Mouse (Mus musculus): ENCODE data around the gene Adtrp.
A peak's percentile ranks its signal among the peaks of the same experiment; 100 is the strongest.

Gene Adtrp

DNA sequence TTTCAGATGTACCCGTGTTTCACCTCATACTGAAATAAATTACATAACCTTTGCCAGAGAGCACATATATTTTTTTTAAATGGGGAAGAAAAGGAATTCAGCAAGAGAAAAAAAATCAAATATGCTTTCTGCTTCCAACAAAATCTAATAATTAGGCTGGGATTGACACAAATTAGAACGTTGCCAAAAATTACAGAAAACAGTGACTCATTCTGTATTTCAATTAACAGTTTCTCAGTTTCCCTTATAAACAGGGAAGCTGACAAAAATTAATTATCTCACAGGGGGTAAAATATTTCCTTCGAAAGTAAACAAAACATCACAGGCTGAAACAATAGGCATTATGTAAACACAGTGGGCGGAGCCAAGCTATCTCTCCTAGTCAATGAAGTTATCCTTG, 67.2 kb downstream of the Adtrp start:
- peak; percentile 68 for DNase-seq (ENCODE audit: inconsistent ontology term)

- DNase-seq (ENCODE audit: inconsistent ontology term), result peak; percentile 51
These were observed 67.8 kb downstream of the Adtrp start for GRCm38 (mm10) chr13:41779603-41780180.

DNA sequence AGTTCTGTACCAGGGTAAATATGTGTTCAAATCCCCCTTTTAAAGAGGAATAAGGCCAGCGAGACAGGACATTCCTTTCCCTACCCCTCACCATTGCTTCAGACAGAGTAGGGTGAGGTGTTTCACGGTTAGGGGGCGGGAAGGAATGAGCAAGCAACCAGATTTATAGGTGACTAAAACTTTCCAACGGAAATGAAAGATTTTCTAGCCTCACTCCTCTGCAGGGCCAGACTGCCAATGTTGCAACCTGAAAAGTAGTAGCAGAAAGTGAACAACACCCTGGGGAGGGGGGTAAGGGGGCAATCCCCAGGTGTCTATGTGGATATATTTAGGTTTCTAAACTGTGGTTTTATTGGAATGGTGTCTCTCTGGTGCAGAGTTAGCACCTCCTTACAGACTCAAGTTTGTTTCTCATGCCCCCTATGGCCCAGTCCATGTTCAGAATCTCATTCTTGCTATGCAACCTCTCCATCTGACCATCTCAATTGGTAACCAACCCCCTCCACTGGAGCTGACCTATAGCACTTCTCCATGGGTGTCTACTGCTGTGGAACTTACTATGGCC, 73.6 kb downstream of the Adtrp start:
- no peak for DNase-seq (ENCODE audit: inconsistent ontology term)

- no peak for DNase-seq (ENCODE audit: inconsistent ontology term)
These were observed 76.4 kb downstream of the Adtrp start for GRCm38 (mm10) chr13:41771061-41771460.

GRCm38 (mm10) chr13:41767941-41768340, 79.5 kb downstream of the Adtrp start:
- no peak for DNase-seq (ENCODE audit: inconsistent ontology term)

DNA sequence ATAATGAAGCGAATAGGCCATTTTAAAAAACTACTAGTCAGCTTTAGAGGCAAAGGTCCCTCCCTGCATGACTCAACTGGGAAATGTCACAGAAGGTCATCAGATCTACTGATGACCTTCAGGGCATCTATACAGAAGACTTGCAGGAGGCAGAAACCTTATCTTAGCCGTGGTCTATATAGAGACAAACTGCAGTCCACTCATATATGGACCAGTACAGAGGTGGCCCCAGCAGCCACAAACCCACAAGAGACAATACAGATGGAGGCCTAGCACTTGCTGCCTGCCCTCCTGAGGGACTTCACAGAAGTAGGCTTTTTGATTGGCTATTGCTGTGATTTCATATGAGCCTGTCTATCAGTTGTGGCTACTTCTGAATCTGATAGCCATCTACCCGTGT, 85.5 kb downstream of the Adtrp start:
- DNase-seq (ENCODE audit: inconsistent ontology term), result no peak

- peak; percentile 16 for DNase-seq (ENCODE audit: inconsistent ontology term)
These were observed 87.0 kb downstream of the Adtrp start for GRCm38 (mm10) chr13:41760484-41760883.

DNA sequence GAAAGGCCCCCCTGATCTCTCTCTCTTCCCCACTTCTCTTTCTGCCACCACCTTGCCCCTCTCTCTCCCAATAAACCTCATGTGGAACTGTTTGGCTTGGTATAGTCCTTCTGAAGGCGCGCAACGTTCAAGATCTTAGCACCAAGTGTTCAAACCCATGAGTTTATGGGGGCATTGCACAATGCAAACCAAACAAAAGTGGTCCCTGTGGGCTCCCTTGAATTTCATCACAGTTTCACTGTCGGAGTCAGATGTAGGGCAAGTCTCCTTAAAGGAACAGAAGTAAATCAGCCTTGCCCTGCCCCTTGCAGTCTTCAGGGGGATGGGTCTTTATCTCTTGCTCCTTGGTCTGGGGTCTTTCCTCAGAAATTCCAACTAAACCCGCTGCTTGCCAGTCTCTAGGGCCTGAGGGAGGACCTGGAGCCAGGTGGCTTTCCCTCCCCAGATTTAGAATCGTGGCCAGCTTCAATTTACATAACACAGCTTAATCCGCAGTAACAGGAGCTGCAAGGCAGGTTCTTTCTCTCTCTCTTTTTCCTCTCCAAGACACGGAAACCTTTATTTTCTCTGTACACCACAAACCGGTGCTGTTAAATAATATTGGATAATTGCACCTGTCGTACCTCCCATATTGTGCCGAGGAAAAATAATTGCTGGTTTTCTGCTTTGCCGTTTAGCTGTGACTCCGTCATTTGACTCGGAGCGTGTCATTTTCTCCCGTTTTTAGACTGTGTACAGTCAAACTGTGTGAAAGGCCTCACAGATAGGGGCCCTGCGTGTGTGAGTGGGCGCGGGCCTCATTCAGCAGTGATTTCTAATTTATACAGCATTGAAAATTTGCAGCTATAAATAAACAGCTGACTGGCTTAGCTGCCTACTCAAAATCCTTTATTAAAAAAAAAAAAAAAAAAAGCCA, 88.7 kb downstream of the Adtrp start:
- DNase-seq (ENCODE audit: inconsistent ontology term), result no peak

DNA sequence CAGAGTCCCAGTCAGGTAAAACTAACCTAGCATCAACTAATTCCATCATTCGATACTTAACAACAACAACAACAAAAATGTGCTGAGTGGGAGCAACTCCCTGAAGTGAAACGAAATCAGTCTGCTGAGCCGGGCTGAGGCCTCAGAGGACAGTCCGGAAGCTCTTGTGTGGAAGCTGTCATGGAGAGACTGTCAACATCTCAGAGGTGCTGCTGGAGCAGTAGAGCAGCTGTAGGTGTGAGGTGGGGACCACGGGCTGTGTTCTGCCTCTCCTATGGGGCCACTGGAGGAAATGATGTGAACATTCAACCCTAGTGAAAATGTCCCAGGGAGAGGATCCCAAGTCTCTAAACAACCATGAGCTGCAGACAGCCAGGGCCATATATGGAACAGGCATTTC, 94.4 kb downstream of the Adtrp start:
- no peak for DNase-seq (ENCODE audit: inconsistent ontology term)

GRCm38 (mm10) chr13:41750481-41750880, 97.0 kb downstream of the Adtrp start:
- peak; percentile 77 for DNase-seq (ENCODE audit: inconsistent ontology term)

GRCm38 (mm10) chr13:41748866-41749265, 98.6 kb downstream of the Adtrp start:
- DNase-seq (ENCODE audit: inconsistent ontology term), result peak; percentile 77

DNA sequence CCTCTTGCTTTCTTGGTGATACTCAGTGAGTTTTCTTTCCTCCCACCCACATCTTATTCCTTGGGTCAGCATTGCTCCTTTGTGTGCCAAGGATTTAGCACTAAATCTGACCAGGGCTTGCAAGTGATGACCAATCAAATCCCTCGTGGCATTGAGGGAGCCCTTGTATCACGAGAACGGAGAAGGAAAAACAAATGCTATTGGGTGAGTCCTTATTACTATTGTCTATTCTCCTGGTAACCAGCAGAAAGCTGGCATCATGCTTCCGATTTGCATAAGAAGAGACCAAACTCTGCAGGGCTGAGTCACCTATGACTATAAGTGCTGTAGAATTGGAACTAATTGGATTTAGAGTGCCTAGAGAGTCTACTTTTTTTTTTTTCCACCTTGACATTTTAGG, 99.8 kb downstream of the Adtrp start:
- DNase-seq (ENCODE audit: inconsistent ontology term), result peak; percentile 12

DNA sequence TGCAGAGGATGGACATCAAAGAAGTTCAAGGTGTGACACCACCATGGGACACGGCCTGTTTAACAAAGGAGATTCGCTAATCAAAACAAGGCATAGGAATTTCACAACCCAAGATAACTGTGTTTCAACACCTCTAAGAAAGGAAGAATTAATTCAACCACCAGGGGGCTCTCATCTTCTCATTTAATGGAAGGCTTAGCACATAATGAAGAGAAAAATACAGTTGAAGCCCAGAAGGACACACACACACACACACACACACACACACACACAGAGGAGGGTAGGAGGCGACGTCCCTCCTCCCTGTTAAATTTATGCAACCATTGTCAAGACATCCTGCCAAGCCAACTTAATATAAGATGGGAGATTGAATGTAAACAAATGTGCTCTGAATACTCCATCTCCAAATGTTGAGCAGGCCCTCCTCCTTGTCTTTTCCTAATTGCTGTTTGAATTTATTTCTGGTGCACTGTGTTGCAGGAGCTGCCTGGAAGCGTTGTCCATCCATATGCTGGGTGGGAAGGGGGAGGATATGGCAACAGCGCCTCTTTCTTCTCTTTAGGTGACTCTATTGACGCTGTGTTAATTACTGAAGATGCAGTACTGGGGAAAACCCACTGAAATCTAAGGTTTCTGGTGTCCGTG, 100.4 kb downstream of the Adtrp start:
- peak; percentile 19 for DNase-seq (ENCODE audit: inconsistent ontology term)

DNA sequence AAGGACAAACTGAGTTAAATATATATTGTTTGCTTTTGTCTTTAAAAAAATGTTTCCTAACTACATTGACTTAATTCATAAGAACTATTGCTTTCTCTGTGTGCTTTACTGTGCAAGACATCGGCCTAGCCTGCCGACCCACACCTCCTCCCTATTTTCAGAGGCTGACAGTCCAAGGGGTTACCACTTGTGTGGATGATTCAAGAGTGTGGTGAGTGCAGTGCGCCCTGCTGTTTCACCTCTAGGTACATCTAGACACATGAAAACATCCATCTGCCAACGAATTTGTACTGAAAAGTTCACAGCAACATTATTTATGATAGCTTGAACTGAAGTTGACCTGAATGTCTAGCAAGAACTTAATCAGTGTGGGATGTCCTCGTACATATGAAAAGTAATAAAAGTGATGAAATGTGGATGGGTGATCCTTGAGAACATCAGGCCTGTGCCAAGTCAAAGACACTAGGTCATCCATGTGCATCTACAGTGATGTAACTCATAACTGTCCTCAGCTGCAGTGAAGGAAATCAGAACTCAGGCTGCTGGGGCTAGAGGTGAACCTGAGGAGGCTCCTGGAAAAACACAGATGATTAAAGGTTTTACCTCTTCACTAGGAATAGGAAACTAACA, 106.9 kb downstream of the Adtrp start:
- no peak for DNase-seq (ENCODE audit: inconsistent ontology term)

DNA sequence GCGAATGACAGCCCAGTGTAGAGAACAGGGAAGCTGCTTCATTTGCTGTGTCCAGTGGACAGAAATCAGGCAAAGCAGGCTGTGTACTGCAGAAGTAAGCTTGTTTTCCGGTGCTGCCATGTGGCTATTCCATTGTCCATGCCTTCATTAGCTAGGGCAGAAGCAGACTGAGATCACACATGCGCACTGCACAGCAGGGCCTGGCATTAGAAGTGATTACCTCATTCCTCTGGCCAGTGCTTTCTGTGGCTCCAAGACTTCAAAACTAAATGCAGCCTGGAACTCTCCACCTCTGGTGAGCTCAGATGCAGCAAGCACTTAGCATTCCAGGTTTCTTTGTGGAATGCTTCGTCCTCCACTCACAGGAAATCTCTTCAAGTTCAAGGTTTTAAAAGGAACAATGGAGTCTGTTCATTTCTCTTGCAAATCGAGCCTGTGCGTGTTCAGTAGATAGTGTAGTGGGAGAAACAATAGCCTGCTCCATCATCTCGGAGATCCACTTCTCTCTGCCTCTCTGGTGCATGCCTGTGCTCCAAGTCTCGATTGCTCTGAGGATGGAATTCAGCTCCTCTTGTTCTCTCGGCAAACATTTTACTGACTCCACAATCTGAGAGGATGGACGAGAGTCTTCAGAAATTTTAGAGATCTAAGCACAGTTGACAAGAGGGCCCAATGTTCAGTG, 109.7 kb downstream of the Adtrp start:
- DNase-seq (ENCODE audit: inconsistent ontology term), result peak; percentile 80

GRCm38 (mm10) chr13:41729660-41730059, 117.8 kb downstream of the Adtrp start:
- no peak for DNase-seq (ENCODE audit: inconsistent ontology term)

DNA sequence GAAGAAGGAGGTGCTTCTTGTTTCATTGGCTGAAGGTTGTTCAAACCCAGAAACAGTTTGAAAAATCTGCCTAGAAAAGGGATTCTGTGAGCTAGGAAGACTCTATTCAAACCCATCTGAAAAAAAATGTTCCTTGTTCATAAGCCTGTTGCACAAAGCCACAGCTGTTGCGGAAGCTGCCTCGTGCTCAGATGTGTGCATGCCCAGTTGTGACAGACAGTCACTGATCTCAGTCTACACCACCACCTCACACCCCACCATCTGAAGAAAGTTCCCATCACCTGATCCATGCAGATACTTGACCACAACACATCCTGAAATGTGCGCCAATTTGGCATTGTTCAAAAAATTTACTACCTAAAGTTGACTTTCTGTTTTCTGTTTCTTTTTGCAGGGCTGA, 119.7 kb downstream of the Adtrp start:
- no peak for DNase-seq (ENCODE audit: inconsistent ontology term)

DNA sequence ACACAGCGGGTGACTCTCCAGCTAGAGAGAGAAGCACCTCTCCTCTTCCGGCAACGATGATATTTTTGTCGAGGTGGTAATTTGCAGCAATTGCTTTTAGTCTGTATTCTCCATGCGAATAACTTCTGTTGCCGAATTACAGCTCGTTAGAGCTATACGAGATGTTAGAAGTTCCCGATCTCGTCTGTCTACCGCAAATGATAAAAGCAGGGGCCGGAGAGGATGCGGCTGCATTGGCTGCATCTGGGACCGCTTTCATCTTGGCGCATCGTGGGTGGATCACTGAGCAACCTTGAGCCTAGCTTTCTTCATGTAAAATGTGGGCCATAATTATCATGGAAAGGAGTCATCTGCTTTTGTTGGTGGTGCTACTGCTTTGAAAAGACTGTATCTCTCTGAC, 128.2 kb downstream of the Adtrp start:
- no peak for DNase-seq (ENCODE audit: inconsistent ontology term)

DNA sequence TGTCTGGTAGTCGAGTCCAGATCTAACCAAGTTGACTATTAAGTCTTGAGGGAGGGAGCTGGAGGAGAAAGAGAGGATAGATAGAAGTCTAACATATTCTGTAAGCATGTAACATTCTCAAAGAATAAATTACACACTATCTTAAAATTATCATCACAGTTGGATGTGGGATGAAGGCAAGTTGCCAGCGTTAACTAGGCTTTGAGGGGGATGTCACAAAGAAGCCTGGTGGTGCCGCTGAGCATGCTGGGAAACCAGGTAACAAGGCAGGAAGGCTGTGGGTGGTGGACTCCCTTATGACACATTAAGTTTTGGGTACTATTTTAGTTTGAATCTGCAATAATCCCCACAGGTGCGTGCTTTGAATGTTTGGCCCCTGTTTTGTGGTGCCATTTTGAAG, 129.4 kb downstream of the Adtrp start:
- no peak for DNase-seq (ENCODE audit: inconsistent ontology term)
